Mouse (Mus musculus): ENCODE results near the gene Myl6. TPM values are rescaled to one million over a fixed set of nuclear protein-coding genes. Genes with fewer than 3 reads are reported as not detected.

The Myl6 gene
- polyA plus RNA-seq, 1 experiment from 2014 or later = 1,028 TPM

DNA sequence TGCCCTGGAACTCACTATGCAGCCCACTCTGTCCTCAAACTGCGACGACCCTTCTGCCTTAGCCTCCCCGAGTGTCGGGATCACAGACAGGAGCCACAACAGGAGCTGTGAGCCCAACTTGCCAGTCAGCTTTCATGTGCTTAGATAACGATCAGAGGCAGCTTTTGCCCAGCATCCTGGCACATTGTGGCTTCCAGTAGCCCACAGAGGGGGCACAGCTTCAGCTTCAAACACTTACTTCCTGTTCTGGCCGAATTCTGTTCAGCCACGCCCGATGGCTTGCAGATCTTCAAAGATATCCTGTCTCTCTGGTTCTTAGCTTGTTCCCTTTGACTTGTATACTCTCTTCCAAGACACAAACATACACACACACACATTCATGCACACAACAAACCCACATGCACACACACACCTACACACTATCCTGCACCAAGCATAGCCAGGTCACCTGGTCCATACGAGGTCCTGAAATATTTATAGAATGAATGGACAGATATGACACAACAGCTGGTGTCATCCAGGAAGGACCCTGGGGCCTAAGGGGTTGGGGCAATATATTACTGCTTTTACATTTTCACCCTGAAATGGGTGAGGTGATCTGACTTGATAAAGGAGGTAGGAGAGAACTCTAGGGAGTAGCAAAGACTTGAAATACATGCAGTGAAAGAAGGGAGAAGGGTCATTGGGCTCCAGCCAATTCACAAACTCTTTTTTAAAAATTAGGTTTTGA lies 10.9 kb upstream of the Myl6 start:
- H3K27me3 ChIP-seq (replicated peaks; ENCODE audit: control insufficient read depth, insufficient read depth, low read length) = no peaks in the 10 kb centered on the region
- H3K27ac ChIP-seq (ENCODE audit: low read depth, low read length) = no peak overlapping the region
- H3K4me3 ChIP-seq (ENCODE audit: low read length) = no peak overlapping the region
- H3K4me2 ChIP-seq (ENCODE audit: low read length) = no peak overlapping the region
- ATAC-seq = no peak
- no peaks in the 10 kb centered on the region for H3K4me1 ChIP-seq (ENCODE audit: control insufficient read depth, insufficient read depth, low read depth, low read length)
- H3K9ac ChIP-seq (ENCODE audit: low read depth, low read length) = no peak overlapping the region
- WGBS = 85% methylated on average over 9 of the region's 9 CpGs
- H3K36me3 ChIP-seq (ENCODE audit: control insufficient read depth, insufficient read depth, low read length) = 0 out of 2 replicates have a peak, but pooled peaks cover 3% of the 10 kb centered on the region
- no peaks in the 10 kb centered on the region for H3K9me3 ChIP-seq (ENCODE audit: control insufficient read depth, low read length)

GRCm38 (mm10) chr10:128504012-128504411 lies 10.1 kb upstream of the Myl6 start:
- Histone ChIP-seq H3K27me3 (replicated peaks; ENCODE audit: control insufficient read depth, insufficient read depth, low read length) (no peaks in the 10 kb centered on the region), H3K4me3 (ENCODE audit: low read length) (no peak overlapping the region), H3K4me2 (ENCODE audit: low read length) (no peak overlapping the region), H3K4me1 (ENCODE audit: control insufficient read depth, insufficient read depth, low read depth, low read length) (peaks cover 4% of the 10 kb centered on the region), H3K9me3 (ENCODE audit: control insufficient read depth, low read length) (no peaks in the 10 kb centered on the region), H3K27ac (ENCODE audit: low read depth, low read length) (no peak overlapping the region), H3K9ac (ENCODE audit: low read depth, low read length) (no peak overlapping the region), H3K36me3 (ENCODE audit: control insufficient read depth, insufficient read depth, low read length) (no peaks in the 10 kb centered on the region)
- ATAC-seq = no peak
- 84% methylated on average over 3 of the region's 3 CpGs for WGBS

DNA sequence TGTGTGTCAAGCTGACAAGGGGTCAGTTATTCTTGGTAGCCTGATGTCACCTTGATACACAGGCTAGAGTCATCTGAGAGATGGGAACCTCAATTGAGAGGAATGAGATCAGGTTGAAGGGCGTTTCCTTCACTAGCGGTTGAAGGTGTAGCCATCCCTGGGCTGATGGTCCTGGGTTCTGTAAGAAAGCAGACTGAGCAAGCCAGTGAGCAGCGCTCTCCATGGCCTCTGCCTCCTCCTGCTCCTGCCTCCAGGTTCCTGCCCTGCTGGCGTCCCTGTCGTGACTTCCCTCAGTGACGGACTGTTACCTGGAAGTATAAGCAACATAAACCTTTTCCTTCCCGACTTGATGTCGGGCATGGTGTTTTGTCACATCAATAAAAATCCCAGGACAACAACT lies 9.6 kb upstream of the Myl6 start:
- 80% methylated on average over 8 of the region's 8 CpGs for WGBS
- peaks cover 4% of the 10 kb centered on the region for H3K4me1 ChIP-seq (ENCODE audit: control insufficient read depth, insufficient read depth, low read depth, low read length)
- no peaks in the 10 kb centered on the region for H3K9me3 ChIP-seq (ENCODE audit: control insufficient read depth, low read length)
- no peak overlapping the region for H3K4me2 ChIP-seq (ENCODE audit: low read length)
- no peak for ATAC-seq
- no peaks in the 10 kb centered on the region for H3K36me3 ChIP-seq (ENCODE audit: control insufficient read depth, insufficient read depth, low read length)
- H3K27ac ChIP-seq (ENCODE audit: low read depth, low read length) = no peak overlapping the region
- no peak overlapping the region for H3K4me3 ChIP-seq (ENCODE audit: low read length)
- no peak overlapping the region for H3K9ac ChIP-seq (ENCODE audit: low read depth, low read length)
- H3K27me3 ChIP-seq (replicated peaks; ENCODE audit: control insufficient read depth, insufficient read depth, low read length) = no peaks in the 10 kb centered on the region

- WGBS = 78% methylated on average over 5 of the region's 5 CpGs
- H3K27me3 ChIP-seq (replicated peaks; ENCODE audit: control insufficient read depth, insufficient read depth, low read length) = no peaks in the 10 kb centered on the region
- H3K9me3 ChIP-seq (ENCODE audit: control insufficient read depth, low read length) = no peaks in the 10 kb centered on the region
- no peak overlapping the region for H3K4me3 ChIP-seq (ENCODE audit: low read length)
- ATAC-seq = no peak
- H3K4me1 ChIP-seq (ENCODE audit: control insufficient read depth, insufficient read depth, low read depth, low read length) = peaks cover 13% of the 10 kb centered on the region
- no peak overlapping the region for H3K9ac ChIP-seq (ENCODE audit: low read depth, low read length)
- H3K4me2 ChIP-seq (ENCODE audit: low read length) = no peak overlapping the region
- no peaks in the 10 kb centered on the region for H3K36me3 ChIP-seq (ENCODE audit: control insufficient read depth, insufficient read depth, low read length)
- no peak overlapping the region for H3K27ac ChIP-seq (ENCODE audit: low read depth, low read length)
Observed at GRCm38 (mm10) chr10:128502341-128502740, 8.4 kb upstream of the Myl6 start.

GRCm38 (mm10) chr10:128499116-128499671 lies 5.2 kb upstream of the Myl6 start:
- H3K4me2 ChIP-seq (ENCODE audit: low read length) = peak overlapping the region; percentile 79
- no peaks in the 10 kb centered on the region for H3K27me3 ChIP-seq (replicated peaks; ENCODE audit: control insufficient read depth, insufficient read depth, low read length)
- H3K27ac ChIP-seq (ENCODE audit: low read depth, low read length) = peak overlapping the region; percentile 82
- WGBS = 1% methylated on average over 21 of the region's 21 CpGs
- peak; percentile 38 for ATAC-seq
- H3K36me3 ChIP-seq (ENCODE audit: control insufficient read depth, insufficient read depth, low read length) = no peaks in the 10 kb centered on the region
- peak overlapping the region; percentile 69 for H3K9ac ChIP-seq (ENCODE audit: low read depth, low read length)
- H3K4me3 ChIP-seq (ENCODE audit: low read length) = peak overlapping the region; percentile 64
- peaks cover 25% of the 10 kb centered on the region for H3K4me1 ChIP-seq (ENCODE audit: control insufficient read depth, insufficient read depth, low read depth, low read length)
- H3K9me3 ChIP-seq (ENCODE audit: control insufficient read depth, low read length) = no peaks in the 10 kb centered on the region

DNA sequence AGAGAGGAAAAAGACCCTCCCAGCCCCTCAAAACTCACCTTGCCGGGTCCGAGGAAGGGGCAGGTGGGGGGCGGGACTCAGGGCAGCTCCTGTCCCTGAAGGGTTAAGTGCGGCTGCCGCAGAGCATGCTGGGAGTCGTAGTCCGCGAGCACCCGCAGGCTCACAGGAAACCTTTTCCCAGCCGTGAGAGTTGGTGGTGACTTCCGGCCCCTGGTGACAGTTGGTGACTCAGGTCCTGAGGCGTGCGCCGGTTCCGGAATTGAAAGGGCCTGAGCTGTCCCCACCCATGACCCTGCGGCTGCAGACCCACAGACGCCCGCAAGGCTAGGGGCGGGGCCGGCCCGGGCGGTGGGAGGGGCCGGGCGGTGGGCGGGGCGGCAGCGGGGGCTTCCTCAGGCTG lies 4.6 kb upstream of the Myl6 start, which contains the start of gene Myl6b:
Myl6b (minus strand) TSS at position 96 of the 400 bp plus-strand sequence.
- Histone ChIP-seq H3K9ac (ENCODE audit: low read depth, low read length) (peak within 1 kb of the TSS; percentile 69), H3K4me1 (ENCODE audit: control insufficient read depth, insufficient read depth, low read depth, low read length) (peaks cover 25% of the 10 kb centered on the region), H3K4me3 (ENCODE audit: low read length) (peak within 1 kb of the TSS; percentile 64), H3K27me3 (replicated peaks; ENCODE audit: control insufficient read depth, insufficient read depth, low read length) (no peaks in the 10 kb centered on the region), H3K4me2 (ENCODE audit: low read length) (peak within 1 kb of the TSS; percentile 79), H3K9me3 (ENCODE audit: control insufficient read depth, low read length) (no peaks in the 10 kb centered on the region), H3K36me3 (ENCODE audit: control insufficient read depth, insufficient read depth, low read length) (no peaks in the 10 kb centered on the region), H3K27ac (ENCODE audit: low read depth, low read length) (peak within 1 kb of the TSS; percentile 82)
- peak; percentile 83 for ATAC-seq
- 0% methylated on average over 27 of the region's 27 CpGs for WGBS

GRCm38 (mm10) chr10:128497134-128497737 lies 3.3 kb upstream of the Myl6 start:
- Histone ChIP-seq H3K9ac (ENCODE audit: low read depth, low read length) (peak overlapping the region; percentile 40), H3K36me3 (ENCODE audit: control insufficient read depth, insufficient read depth, low read length) (no peaks in the 10 kb centered on the region), H3K4me1 (ENCODE audit: control insufficient read depth, insufficient read depth, low read depth, low read length) (peaks cover 29% of the 10 kb centered on the region), H3K4me2 (ENCODE audit: low read length) (peak overlapping the region; percentile 79; the same call in 1 of the 2 replicates), H3K27ac (ENCODE audit: low read depth, low read length) (no peak overlapping the region), H3K9me3 (ENCODE audit: control insufficient read depth, low read length) (no peaks in the 10 kb centered on the region), H3K4me3 (ENCODE audit: low read length) (no peak overlapping the region), H3K27me3 (replicated peaks; ENCODE audit: control insufficient read depth, insufficient read depth, low read length) (no peaks in the 10 kb centered on the region)
- 41% methylated on average over 6 of the region's 6 CpGs for WGBS
- no peak for ATAC-seq

DNA sequence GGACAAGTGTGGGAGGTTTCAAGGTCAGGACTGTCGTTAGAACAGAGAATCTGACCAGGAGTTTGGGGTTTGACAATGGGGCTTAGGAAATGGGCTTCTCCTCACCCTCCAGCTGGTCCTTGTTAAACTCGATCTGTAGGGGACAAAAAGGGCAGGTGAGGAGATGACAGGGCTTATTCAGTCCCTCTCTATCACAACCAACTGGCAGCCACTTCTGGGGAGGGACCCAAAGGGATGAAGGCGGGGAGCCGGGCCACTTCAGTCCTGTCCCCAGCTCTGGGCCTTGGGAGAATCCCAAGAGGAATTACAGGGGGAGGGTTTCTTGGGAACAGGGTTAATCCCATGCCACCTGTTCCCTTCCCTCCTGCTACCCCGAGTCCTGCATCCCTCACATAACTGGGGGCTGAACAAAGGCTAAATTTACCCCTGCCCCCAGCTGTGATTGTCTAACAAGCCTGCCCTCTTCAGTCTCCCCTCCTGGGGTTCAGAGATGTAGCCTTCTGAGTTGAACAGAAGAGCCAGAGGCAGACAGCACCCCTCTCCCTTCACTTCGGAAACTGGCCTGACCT lies 2.6 kb upstream of the Myl6 start:
- peak overlapping the region; percentile 40 for H3K9ac ChIP-seq (ENCODE audit: low read depth, low read length)
- ATAC-seq = no peak

GRCm38 (mm10) chr10:128495903-128496302 lies 2.0 kb upstream of the Myl6 start:
- Histone ChIP-seq H3K36me3 (ENCODE audit: control insufficient read depth, insufficient read depth, low read length) (peaks cover 8% of the 10 kb centered on the region), H3K27ac (ENCODE audit: low read depth, low read length) (no peak overlapping the region), H3K9me3 (ENCODE audit: control insufficient read depth, low read length) (no peaks in the 10 kb centered on the region), H3K4me3 (ENCODE audit: low read length) (no peak overlapping the region), H3K4me2 (ENCODE audit: low read length) (no peak overlapping the region), H3K27me3 (replicated peaks; ENCODE audit: control insufficient read depth, insufficient read depth, low read length) (no peaks in the 10 kb centered on the region), H3K4me1 (ENCODE audit: control insufficient read depth, insufficient read depth, low read depth, low read length) (peaks cover 42% of the 10 kb centered on the region), H3K9ac (ENCODE audit: low read depth, low read length) (no peak overlapping the region)
- ATAC-seq = no peak
- WGBS = 78% methylated on average over 4 of the region's 4 CpGs

More for the DNA sequence above, 2.6 kb upstream of the Myl6 start:
- Histone ChIP-seq H3K27ac (ENCODE audit: low read depth, low read length) (no peak overlapping the region), H3K4me1 (ENCODE audit: control insufficient read depth, insufficient read depth, low read depth, low read length) (peaks cover 35% of the 10 kb centered on the region), H3K4me3 (ENCODE audit: low read length) (no peak overlapping the region), H3K27me3 (replicated peaks; ENCODE audit: control insufficient read depth, insufficient read depth, low read length) (no peaks in the 10 kb centered on the region), H3K9me3 (ENCODE audit: control insufficient read depth, low read length) (no peaks in the 10 kb centered on the region), H3K4me2 (ENCODE audit: low read length) (no peak overlapping the region), H3K36me3 (ENCODE audit: control insufficient read depth, insufficient read depth, low read length) (peaks cover under 1% of the 10 kb centered on the region)
- WGBS = 36% methylated on average over 6 of the region's 6 CpGs

Data from hindbrain, embryonic 16.5 days (tissue).